Mouse (Mus musculus) liver, postnatal 0 days (tissue): Measurements from ENCODE around the gene Tnrc18. TPM values are rescaled to one million over a fixed set of nuclear protein-coding genes. Genes with fewer than 3 reads are reported as not detected.

Source experiments
- ATAC-seq: fragments of 200-750 bp; cut with Nextera tagmentation; 2 replicates; pipeline ENCODE4 v1.8.0; 2017; ENCODE audit warnings: mild to moderate bottlenecking, moderate library complexity
- DNase-seq: peaks from one replicate; pipeline ENCODE4 v3.0.0-alpha.2; 2016
- H3K27ac ChIP-seq: fragments of 300-500 bp; sonication (generic); 2 replicates; pipeline ENCODE4 v1.5.1; 2014; ENCODE audit warnings: antibody characterized with exemption, moderate library complexity, mild to moderate bottlenecking, low read depth
- H3K27me3 ChIP-seq: fragments of 300-500 bp; sonication (generic); 2 replicates; pipeline ENCODE4 v1.6.1; 2014; ENCODE audit warnings: low read length, control low read depth, mixed read lengths; ENCODE audit not compliant: insufficient read depth
- H3K36me3 ChIP-seq: fragments of 300-500 bp; sonication (generic); replicated peaks from 2 replicates; pipeline ENCODE4 v1.6.1; 2014; ENCODE audit warnings: mild to moderate bottlenecking, control low read depth, low read length, moderate library complexity, mixed read lengths; ENCODE audit not compliant: insufficient read depth
- H3K4me1 ChIP-seq: fragments of 300-500 bp; sonication (generic); 2 replicates; pipeline ENCODE4 v1.6.1; 2014; ENCODE audit warnings: antibody characterized with exemption, mild to moderate bottlenecking, control low read depth; ENCODE audit not compliant: insufficient read depth
- H3K4me2 ChIP-seq: fragments of 300-500 bp; sonication (generic); 2 replicates; pipeline ENCODE4 v1.6.1; 2014; ENCODE audit warnings: low read depth, mild to moderate bottlenecking, low read length, moderate library complexity, mixed read lengths
- H3K4me3 ChIP-seq: fragments of 300-500 bp; sonication (generic); 2 replicates; pipeline ENCODE4 v1.5.1; 2014; ENCODE audit warnings: low read depth, low read length
- H3K9ac ChIP-seq: fragments of 300-500 bp; sonication (generic); replicated peaks from 2 replicates; pipeline ENCODE4 v1.6.1; 2014; ENCODE audit warnings: mild to moderate bottlenecking, moderate library complexity
- H3K9me3 ChIP-seq: fragments of 300-500 bp; sonication (generic); 2 replicates; pipeline ENCODE4 v1.6.1; 2016; ENCODE audit warnings: mild to moderate bottlenecking, control low read depth, low read length, mixed read lengths
- CTCF ChIP-seq: sonication (generic); IDR thresholded peaks from 2 replicates; pipeline ENCODE4 v1.5.1; 2016; ENCODE audit warnings: antibody characterized with exemption, low read depth
- EP300 ChIP-seq: IDR thresholded peaks from 2 replicates; pipeline ENCODE4 v1.6.1; 2016; ENCODE audit warnings: antibody characterized with exemption, low read depth, mild to moderate bottlenecking
- WGBS: fragments of 180-500 bp; shearing (Covaris S2); extraction: QIAGEN DNeasy Blood & Tissue Kit; methylation state at CpG from one replicate; pipeline ENCODE4 v1.1.7; 2014; ENCODE audit not compliant: insufficient replicate concordance; 5-methylcytosine and 5-hydroxymethylcytosine counted together
- polyA plus RNA-seq: library from polyadenylated mRNA; unstranded; fragments of >200 nt; fragmentation: Nextera tagmentation; extraction: Ambion mirVana; gene quantifications from 2 replicates; pipeline ENCODE4 v1.2.1, GENCODE M21; 2015

Tnrc18 gene
- polyA plus RNA-seq, 1 experiment from 2014 or later: 4.0 TPM

GRCm38 (mm10) chr5:142816031-142816810, 1.2 kb downstream of the Tnrc18 start:
- TF ChIP-seq EP300 (0 out of 2 replicates have a peak, but pooled peaks have one; percentile 11), CTCF (no peak)
- under 1% methylated on average over 39 of the region's 39 CpGs for WGBS
- peak overlapping the region; percentile 89 for H3K9ac ChIP-seq
- peak; percentile 54 for DNase-seq
- no peaks in the 10 kb centered on the region for H3K36me3 ChIP-seq
- H3K9me3 ChIP-seq: no peaks in the 10 kb centered on the region
- peaks cover 67% of the 10 kb centered on the region for H3K27me3 ChIP-seq
- peak overlapping the region; percentile 99 for H3K27ac ChIP-seq
- H3K4me3 ChIP-seq: peak overlapping the region; percentile 78
- H3K4me2 ChIP-seq: peak overlapping the region; percentile 76
- ATAC-seq: no peak
- peaks cover 29% of the 10 kb centered on the region for H3K4me1 ChIP-seq

GRCm38 (mm10) chr5:142815421-142816001, 2.0 kb downstream of the Tnrc18 start:
- Histone ChIP-seq H3K9me3 (no peaks in the 10 kb centered on the region), H3K36me3 (no peaks in the 10 kb centered on the region), H3K4me3 (peak overlapping the region; percentile 78), H3K9ac (peak overlapping the region; percentile 89), H3K4me2 (peak overlapping the region; percentile 76), H3K4me1 (peaks cover 30% of the 10 kb centered on the region), H3K27ac (peak overlapping the region; percentile 99), H3K27me3 (peaks cover 62% of the 10 kb centered on the region)
- ATAC-seq: no peak
- peak; percentile 51 for DNase-seq
- TF ChIP-seq CTCF (no peak), EP300 (no peak)
- WGBS: under 1% methylated on average over 29 of the region's 30 CpGs

GRCm38 (mm10) chr5:142814711-142815420, 2.6 kb downstream of the Tnrc18 start:
- Histone ChIP-seq H3K36me3 (no peaks in the 10 kb centered on the region), H3K4me1 (peaks cover 30% of the 10 kb centered on the region), H3K27me3 (peaks cover 57% of the 10 kb centered on the region), H3K4me3 (peak overlapping the region; percentile 78), H3K4me2 (peak overlapping the region; percentile 76), H3K9me3 (no peaks in the 10 kb centered on the region), H3K27ac (peak overlapping the region; percentile 99), H3K9ac (peak overlapping the region; percentile 89)
- TF ChIP-seq EP300 (no peak), CTCF (no peak)
- ATAC-seq (no peak), DNase-seq (peak; percentile 45)
- under 1% methylated on average over 62 of the region's 62 CpGs for WGBS

GRCm38 (mm10) chr5:142814161-142814651, 3.3 kb downstream of the Tnrc18 start:
- 6% methylated on average over 22 of the region's 22 CpGs for WGBS
- H3K9ac ChIP-seq: peak overlapping the region; percentile 89
- TF ChIP-seq CTCF (no peak), EP300 (no peak)
- DNase-seq (peak; percentile 35), ATAC-seq (no peak)
- H3K36me3 ChIP-seq: no peaks in the 10 kb centered on the region
- H3K4me1 ChIP-seq: peaks cover 30% of the 10 kb centered on the region
- H3K27me3 ChIP-seq: peaks cover 51% of the 10 kb centered on the region
- H3K27ac ChIP-seq: 0 out of 2 replicates have a peak overlapping the region, but pooled peaks have one; percentile 99
- peak overlapping the region; percentile 78 for H3K4me3 ChIP-seq
- H3K4me2 ChIP-seq: peak overlapping the region; percentile 76
- no peaks in the 10 kb centered on the region for H3K9me3 ChIP-seq

- TF ChIP-seq CTCF (no peak), EP300 (no peak)
- Histone ChIP-seq H3K9ac (peak overlapping the region; percentile 89), H3K4me3 (peak overlapping the region; percentile 78), H3K27ac (no peak overlapping the region), H3K4me1 (peaks cover 30% of the 10 kb centered on the region), H3K9me3 (no peaks in the 10 kb centered on the region), H3K4me2 (peak overlapping the region; percentile 76), H3K36me3 (no peaks in the 10 kb centered on the region), H3K27me3 (peaks cover 46% of the 10 kb centered on the region)
- ATAC-seq (no peak), DNase-seq (no peak)
- WGBS: 16% methylated on average over 23 of the region's 23 CpGs
Measured at GRCm38 (mm10) chr5:142813722-142814111, 3.7 kb downstream of the Tnrc18 start.
